Mouse (Mus musculus): ENCODE measurements around the gene Slc10a1.

Gene Slc10a1

DNA sequence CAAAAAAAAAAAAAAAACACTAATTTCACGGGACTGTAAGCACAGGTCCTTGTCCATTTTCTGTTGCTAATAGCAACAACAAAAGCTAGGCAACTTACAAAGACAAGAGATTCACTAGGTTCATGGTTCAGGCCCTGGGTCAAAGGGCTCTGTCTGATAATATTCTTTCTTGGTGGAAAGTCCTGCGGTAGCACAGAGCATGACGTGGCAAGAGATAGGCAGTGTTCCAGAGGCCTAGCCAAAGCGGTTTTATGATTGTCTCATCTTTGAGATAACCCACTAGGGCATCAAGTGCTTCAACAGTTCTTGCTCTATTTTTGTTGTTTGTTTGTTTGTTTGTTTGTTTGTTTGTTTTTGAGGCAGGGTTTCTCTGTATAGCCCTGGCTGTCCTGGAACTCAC lies 42.0 kb downstream of the Slc10a1 start:
- no peak for DNase-seq

DNA sequence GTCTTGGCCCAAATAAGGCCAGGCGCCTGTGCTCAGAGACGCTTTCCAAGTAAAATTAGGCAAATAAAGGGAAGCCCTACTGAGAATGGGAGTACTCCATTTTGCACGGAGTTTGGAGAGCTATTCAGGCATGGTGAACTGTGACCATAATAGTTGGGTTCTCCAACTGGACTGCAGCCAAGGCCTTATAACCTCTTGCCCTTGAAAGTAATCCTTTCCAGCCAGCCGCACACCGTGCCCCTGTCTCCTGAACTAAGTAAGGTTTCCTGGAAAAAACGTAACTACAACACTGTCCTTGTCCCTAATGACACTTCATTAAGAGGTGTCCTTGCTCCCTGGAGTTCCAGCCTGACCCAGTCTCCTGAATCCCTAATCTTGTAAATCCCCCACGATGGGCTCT lies 42.6 kb downstream of the Slc10a1 start:
- no peak for DNase-seq

DNA sequence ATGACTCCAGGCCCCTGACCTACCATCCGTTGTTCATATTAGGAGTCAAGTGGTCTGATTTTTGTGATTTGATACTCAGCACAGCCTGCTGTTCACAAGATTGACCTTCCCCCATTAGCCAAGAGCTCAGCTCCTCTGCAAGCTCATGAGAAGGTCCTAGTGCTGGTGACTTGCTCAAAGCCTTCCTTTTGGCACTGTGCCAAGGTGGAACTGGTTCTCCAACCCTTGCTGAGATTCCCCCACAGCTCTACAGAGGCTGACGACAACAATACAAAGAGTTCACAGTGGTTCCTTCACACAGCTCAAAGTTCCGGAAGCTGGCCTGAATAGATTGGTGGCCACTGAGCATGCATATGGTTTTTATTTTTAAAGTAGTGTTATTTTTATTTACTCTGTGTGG lies 44.3 kb downstream of the Slc10a1 start:
- peak; percentile 71 for DNase-seq

DNA sequence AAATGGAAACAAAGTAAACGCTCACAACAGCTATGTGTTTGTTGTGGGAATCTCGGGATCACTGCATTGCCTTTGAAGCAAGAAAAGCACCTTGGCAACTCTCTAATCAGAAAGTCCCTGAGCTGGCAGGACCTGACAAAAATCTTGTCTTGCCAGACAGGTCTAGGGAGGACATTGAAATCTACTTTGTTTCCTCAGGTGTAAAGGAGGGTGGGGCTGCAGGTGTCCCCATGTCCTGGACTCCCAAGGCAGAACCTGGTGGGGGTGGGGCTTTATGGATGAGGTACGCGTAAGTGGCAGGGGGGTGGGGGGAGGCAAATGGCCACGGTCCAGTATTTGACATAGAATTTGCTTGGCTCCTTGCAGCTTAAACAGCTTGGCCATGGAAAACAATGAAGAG lies 44.9 kb downstream of the Slc10a1 start:
- peak; percentile 20 for DNase-seq

DNA sequence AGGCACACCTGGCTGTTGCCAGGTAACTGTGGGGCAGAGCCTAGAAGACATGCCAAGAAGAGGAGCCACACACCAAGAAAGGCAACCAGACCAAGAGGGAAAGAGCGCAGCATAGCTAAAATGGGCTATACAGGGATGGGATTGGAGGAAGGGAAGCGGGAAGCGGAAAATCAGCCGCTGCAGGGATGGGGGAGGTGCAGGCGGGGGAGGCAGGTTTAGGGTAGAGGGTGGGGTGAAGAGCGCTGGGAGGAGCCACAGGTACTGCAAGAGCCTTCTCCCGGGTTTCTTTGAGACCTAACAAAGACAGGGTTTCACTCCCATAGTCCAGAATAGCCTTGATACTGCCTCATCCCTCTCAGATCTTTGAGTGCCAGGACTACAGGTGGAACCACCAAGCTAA lies 45.6 kb downstream of the Slc10a1 start:
- peak; percentile 46 for DNase-seq

DNA sequence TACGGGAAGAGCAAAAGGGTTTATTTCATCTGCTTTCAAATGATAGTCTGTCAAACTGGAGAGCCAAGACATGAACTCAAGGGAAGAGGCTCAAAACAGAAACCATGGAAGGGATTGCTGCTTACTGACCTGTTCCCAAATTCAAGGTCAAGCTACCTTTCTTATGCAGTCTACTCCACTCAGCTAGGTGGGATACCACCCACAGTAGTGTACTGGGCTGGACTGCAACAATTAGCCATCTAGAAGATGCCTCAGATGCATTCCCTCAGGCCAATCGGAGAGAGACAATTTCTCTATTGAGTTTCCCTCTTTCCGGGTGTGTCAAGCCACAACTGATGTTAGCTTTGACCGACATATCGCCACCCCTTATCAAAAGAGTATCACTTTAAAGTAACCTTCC lies 47.2 kb downstream of the Slc10a1 start:
- no peak for DNase-seq

DNA sequence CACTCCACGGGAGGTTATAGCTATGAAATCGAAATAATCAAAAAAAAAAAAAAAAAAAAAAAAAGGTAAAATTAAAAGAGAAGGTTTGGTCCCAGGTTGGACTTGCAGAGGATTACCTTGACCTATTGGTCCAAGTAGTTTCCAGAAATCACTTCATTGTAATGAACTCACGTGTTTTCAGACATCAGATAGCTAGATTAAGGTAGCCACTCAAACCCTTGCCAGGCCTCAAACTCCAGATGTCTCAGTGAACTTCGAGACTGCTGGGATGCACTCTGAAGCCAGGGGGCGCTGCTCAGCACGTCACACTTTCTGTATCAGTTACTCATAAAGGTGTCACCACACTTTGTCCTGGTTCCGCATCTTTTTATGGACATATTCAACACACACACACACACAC lies 50.7 kb downstream of the Slc10a1 start:
- peak; percentile 49 for DNase-seq

DNA sequence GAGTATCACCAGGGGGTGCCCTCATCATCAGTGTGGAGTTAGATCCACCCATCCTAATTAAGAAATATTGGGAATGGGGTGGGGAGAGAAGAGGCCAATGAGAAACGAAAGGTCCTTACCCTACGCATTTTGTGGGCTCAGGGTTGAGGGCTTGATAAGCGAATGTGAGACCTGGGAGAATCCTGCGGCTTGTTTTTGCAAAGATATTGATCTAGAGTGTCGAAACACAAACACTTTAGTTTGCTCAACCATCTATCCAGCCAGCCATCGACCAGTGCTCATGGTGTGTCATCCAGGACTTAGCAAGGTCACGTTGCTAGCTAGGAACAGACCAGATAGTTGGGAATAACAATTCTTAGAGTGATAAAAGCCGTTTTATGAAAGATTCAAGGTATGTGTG lies 58.9 kb downstream of the Slc10a1 start:
- no peak for DNase-seq
